Mouse (Mus musculus) retina, postnatal 1 day (tissue): ENCODE data around the gene Senp3.

Experiments used
- DNase-seq: peaks from one replicate; pipeline ENCODE4 v3.0.0-alpha.2; 2012

Senp3 gene

GRCm38 (mm10) chr11:69680136-69680855 lies 1.6 kb downstream of the Senp3 start:
- no peak for DNase-seq

GRCm38 (mm10) chr11:69679144-69679543 lies 2.7 kb downstream of the Senp3 start:
- no peak for DNase-seq

DNA sequence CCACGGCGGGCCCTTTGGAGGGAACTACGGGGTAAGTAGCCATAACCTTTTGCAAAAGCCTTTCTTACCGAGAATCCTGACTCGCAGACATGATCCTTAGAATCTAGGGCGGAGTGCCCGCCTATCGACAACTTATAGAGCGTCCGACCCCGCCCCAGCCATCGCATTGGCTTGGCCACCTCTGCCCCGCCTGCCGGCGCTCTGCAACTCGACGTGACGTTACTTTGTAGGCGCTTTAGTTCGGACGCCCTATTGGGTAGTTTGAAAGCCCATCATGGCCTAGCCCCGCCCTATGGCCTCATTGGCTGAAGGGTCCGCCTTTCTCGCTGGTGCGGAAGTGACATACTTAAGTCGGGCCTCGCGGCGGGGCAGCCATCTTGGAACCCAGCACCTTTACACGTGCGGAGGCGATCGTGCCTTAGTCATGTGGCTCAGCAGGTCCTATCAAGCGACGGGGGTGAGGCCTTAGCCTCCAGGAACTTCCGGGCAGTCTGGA lies 9.6 kb downstream of the Senp3 start, which contains the start of gene Eif4a1:
Gene Eif4a1, minus strand, starts transcription at position 213 of the 496 bp plus-strand sequence.
- DNase-seq: peak; percentile 100

GRCm38 (mm10) chr11:69671726-69672124 lies 10.2 kb downstream of the Senp3 start:
- no peak for DNase-seq

GRCm38 (mm10) chr11:69670786-69671725 lies 10.8 kb downstream of the Senp3 start:
- peak; percentile 98 for DNase-seq

GRCm38 (mm10) chr11:69666665-69667005 lies 15.2 kb downstream of the Senp3 start:
- DNase-seq: no peak

GRCm38 (mm10) chr11:69665961-69666664 lies 15.8 kb downstream of the Senp3 start, which contains the start of gene Cd68:
Gene Cd68 (minus strand): TSS chr11:69666153.
- DNase-seq: peak; percentile 36

DNA sequence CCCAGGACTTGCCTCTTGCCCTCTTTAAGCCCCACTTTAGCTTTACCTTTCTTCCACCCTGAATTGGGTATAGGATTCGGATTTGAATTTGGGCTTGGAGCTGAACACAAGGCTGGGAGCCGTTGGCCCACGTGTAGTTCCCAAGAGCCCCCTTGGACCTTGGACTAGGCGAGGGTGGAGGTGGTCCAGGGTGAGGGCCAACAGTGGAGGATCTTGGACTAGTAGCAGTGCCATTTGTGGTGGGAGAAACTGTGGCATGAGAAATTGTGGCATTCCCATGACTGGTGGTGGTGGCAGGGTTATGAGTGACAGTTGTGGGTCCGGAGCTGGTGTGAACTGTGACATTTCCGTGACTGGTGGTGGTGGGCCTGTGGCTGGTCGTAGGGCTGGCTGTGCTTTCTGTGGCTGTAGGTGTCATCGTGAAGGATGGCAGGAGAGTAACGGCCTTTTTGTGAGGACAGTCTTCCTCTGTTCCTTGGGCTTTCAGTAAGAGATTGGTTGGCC lies 16.4 kb downstream of the Senp3 start:
- no peak for DNase-seq

DNA sequence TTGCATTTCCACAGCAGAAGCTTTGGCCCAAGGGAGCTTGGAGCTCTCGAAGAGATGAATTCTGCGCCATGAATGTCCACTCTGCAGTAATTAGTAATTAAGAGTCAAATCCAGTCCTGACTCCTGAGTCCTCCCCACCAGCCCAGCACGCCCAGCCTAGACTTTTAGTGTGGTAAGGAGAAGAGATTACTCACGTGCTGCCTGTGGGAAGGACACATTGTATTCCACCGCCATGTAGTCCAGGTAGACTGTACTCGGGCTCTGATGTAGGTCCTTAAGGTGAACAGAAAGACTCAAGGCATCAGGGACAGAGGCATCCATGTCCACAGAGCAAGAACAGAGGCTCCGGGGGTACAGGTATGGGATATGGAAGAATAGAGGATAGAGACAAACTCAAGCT lies 17.0 kb downstream of the Senp3 start:
- DNase-seq: no peak

DNA sequence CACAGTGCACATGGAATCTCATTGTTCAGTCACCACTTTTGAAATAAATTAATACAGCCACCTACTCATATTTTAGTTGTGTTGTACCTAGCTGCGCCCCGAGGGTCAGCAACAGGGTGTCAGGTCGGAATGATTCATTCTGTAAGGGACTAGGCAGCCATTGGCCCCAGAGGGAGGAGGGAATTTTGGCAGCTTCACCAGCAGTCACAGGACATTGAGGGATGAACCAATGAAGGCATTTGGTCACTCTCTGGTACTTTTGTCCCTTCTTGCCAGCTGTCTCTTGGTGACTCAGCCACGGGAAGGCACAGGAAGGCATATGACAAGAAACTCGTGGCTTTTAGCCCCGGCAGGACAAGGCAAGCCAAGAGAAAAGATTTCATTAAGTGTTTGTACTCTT lies 18.1 kb downstream of the Senp3 start:
- DNase-seq: no peak

- DNase-seq: no peak
Measured at GRCm38 (mm10) chr11:69662967-69663671, 18.8 kb downstream of the Senp3 start.

DNA sequence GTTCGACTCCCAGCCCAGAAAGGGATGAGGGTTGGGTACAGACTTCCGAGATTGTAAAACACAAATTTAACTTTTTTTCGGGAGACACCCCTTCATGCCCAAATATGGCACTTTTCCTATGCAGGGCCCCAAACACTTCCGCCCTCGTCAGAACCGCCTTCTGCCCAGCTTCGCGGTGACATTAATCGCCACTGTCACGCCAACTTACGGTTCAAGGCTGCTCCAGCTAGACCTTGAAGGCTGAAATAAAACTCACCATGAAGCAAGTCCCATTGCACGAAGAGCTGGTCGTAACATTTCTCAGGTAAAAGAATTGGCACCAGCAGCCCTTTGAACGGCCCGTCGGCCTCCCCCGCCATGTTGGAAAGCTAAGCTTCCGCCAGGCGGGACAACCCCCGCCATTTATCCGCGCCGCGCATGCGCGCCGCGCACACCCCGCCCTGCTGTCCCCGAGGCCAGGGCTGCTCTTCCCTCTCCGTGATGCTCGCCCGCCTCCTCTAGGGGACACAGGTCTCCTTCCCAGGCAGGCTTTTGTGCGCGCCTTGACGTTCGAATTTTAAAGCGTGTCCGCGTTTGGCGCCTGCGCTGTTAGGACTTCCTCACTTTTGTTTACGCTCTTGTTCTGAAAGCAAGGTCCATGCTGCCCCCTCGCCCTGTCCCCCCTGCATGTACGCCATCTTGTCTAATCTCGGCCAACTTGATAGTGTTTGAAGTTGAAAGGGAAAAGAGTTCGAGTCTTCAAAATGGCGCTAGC lies 19.5 kb downstream of the Senp3 start, which contains the start of gene Mpdu1:
Gene Mpdu1, minus strand, starts transcription at position 430 of the 754 bp plus-strand sequence.
- DNase-seq: peak; percentile 99

GRCm38 (mm10) chr11:69661221-69661881 lies 20.5 kb downstream of the Senp3 start:
- DNase-seq: no peak

- no peak for DNase-seq
Measured at GRCm38 (mm10) chr11:69657462-69657881, 24.4 kb downstream of the Senp3 start.

DNA sequence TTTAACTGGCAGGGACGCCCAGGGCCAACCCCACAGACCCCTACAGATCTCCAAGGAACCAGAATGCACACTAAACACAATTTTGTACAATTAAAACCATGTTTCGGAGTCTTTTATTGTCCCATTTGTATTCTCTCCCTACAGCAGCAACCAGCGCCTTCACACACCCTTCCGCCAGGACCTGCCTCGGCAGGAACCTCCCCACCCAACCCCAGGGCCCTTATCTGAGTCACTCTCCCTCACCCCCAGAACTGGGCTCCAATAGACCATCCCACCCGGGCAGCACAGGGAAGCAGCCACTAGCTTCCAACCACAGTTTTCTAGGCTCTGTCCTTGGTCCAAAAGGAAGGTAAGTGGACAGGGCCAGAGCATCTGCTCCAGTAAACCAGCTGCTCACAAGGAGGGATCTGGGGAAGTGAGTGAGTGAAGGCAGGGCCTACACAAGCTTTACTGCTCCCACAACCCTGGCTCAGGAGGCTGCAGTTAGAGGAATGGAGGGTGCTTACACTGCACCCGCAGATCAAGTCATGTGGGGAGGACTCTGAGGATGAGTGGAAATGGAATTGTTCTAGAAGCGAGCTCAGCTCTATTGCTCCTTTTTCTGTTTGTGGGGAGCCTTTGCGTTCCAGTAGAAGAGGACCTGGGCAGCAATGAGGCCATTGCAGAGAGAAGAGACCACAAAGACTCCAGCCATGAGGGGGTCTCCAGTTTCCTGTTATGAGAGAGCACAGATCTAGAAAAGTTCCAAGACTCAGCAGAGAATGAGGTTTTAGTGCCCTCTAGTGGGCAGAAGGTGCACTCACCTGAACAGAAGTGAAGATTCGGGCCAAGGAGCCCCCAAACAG lies 25.0 kb downstream of the Senp3 start:
- DNase-seq: peak; percentile 83

GRCm38 (mm10) chr11:69656065-69656455 lies 25.8 kb downstream of the Senp3 start:
- DNase-seq: no peak

- DNase-seq: peak; percentile 88
Measured at GRCm38 (mm10) chr11:69655264-69656064, 26.4 kb downstream of the Senp3 start, which contains the start of gene Sox15. Gene Sox15 (plus strand): TSS chr11:69655314.

DNA sequence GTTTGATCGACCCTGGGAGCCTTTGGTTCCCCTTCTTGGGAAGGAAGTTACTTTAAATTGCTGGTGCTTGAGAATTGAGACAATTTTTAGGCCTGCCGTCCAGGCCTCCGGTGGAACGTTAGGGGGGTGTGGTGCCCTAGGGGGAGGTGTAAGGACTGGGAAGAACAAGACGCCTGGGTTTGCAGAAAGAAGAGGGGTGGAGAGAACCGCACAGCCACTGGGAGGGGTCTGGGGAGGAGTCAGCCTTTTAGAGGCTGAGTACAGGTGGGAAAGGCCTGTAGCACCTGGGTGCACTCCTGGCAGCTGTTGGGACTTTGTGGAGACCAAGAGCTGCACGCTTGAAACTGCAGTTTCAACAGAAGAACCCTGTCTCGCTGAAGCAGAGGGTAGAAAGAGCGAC lies 27.1 kb downstream of the Senp3 start:
- no peak for DNase-seq

DNA sequence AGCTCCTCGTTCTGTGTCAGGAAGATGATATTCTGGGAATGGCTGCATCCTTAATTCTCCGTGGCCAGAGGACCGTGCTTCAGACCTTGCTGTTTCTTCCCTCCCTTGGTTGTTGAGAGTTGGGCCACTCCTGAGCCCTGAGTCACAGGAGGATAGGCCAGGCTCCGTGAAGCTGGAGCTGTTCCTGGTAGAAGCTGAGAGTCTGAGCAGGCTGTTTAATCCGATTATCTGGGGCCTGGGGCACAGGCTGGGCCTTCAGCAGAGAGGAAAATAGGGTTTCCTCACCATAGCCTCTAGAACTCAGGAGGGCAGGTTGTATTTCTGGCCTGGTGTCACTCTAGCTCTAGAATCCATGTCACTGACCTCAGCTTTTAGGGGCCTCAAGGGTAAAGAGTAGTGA lies 28.5 kb downstream of the Senp3 start:
- DNase-seq: peak; percentile 67
